Mouse (Mus musculus) midbrain, embryonic 16.5 days (tissue): ENCODE results near the gene Exog. TPM values are rescaled to one million over a fixed set of nuclear protein-coding genes. Genes with fewer than 3 reads are reported as not detected.

ENCODE experiments used
- ATAC-seq: fragments of 200-750 bp; cut with Nextera tagmentation; 2 replicates; pipeline ENCODE4 v1.8.0; 2017; ENCODE audit warnings: moderate TSS enrichment
- H3K27ac ChIP-seq: fragments of 300-500 bp; sonication (generic); 2 replicates; pipeline ENCODE4 v1.5.1; 2014; ENCODE audit warnings: mild to moderate bottlenecking, low read length, mixed read lengths
- H3K27me3 ChIP-seq: fragments of 300-500 bp; sonication (generic); 2 replicates; pipeline ENCODE4 v1.6.1; 2014; ENCODE audit warnings: low read depth, low read length, mixed read lengths; ENCODE audit not compliant: control insufficient read depth, insufficient read depth
- H3K36me3 ChIP-seq: fragments of 300-500 bp; sonication (generic); 2 replicates; pipeline ENCODE4 v1.6.1; 2014; ENCODE audit warnings: mild to moderate bottlenecking, low read length, moderate library complexity, mixed read lengths; ENCODE audit not compliant: control insufficient read depth, insufficient read depth
- H3K4me1 ChIP-seq: fragments of 300-500 bp; sonication (generic); 2 replicates; pipeline ENCODE4 v1.6.1; 2014; ENCODE audit warnings: mild to moderate bottlenecking, low read length, mixed read lengths; ENCODE audit not compliant: control insufficient read depth, insufficient read depth
- H3K4me2 ChIP-seq: fragments of 300-500 bp; sonication (generic); 2 replicates; pipeline ENCODE4 v1.6.1; 2014; ENCODE audit warnings: mild to moderate bottlenecking, low read length, mixed read lengths
- H3K4me3 ChIP-seq: fragments of 300-500 bp; sonication (generic); 2 replicates; pipeline ENCODE4 v1.5.1; 2014; ENCODE audit warnings: low read depth, mild to moderate bottlenecking, low read length, moderate library complexity, mixed read lengths
- H3K9ac ChIP-seq: fragments of 300-500 bp; sonication (generic); 2 replicates; pipeline ENCODE4 v1.6.1; 2014; ENCODE audit warnings: low read depth, low read length, mixed read lengths
- H3K9me3 ChIP-seq: fragments of 300-500 bp; sonication (generic); replicated peaks from 2 replicates; pipeline ENCODE4 v1.6.1; 2014; ENCODE audit warnings: mild to moderate bottlenecking, low read length, mixed read lengths; ENCODE audit not compliant: control insufficient read depth, poor library complexity, severe bottlenecking
- WGBS: fragments of 180-500 bp; shearing (Covaris S2); extraction: QIAGEN DNeasy Blood & Tissue Kit; methylation state at CpG from one replicate; pipeline ENCODE4 v1.1.7; 2014; 5-methylcytosine and 5-hydroxymethylcytosine counted together
- polyA plus RNA-seq: library from polyadenylated mRNA; unstranded; fragments of >200 nt; fragmentation: Nextera tagmentation; extraction: Ambion mirVana; gene quantifications from 2 replicates; pipeline ENCODE4 v1.2.1, GENCODE M21; 2015

Exog gene
- polyA plus RNA-seq, 1 experiment from 2014 or later: 53.3 TPM

GRCm38 (mm10) chr9:119510902-119511301, 66.2 kb downstream of the Exog start:
- no peaks in the 10 kb centered on the region for H3K36me3 ChIP-seq
- WGBS: 64% methylated on average over 6 of the region's 6 CpGs
- ATAC-seq: no peak
- H3K27me3 ChIP-seq: peaks cover 15% of the 10 kb centered on the region
- no peak overlapping the region for H3K4me3 ChIP-seq
- no peak overlapping the region for H3K9ac ChIP-seq
- no peak overlapping the region for H3K27ac ChIP-seq
- H3K4me1 ChIP-seq: no peaks in the 10 kb centered on the region
- H3K9me3 ChIP-seq: 0 out of 2 replicates have a peak, but pooled peaks cover 4% of the 10 kb centered on the region
- H3K4me2 ChIP-seq: no peak overlapping the region

- Histone ChIP-seq H3K27me3 (peaks cover 33% of the 10 kb centered on the region), H3K9ac (no peak overlapping the region), H3K36me3 (no peaks in the 10 kb centered on the region), H3K27ac (no peak overlapping the region), H3K9me3 (no peaks in the 10 kb centered on the region), H3K4me3 (no peak overlapping the region), H3K4me2 (no peak overlapping the region), H3K4me1 (peaks cover 3% of the 10 kb centered on the region; the same call in 1 of the 2 replicates)
- 90% methylated on average over 9 of the region's 9 CpGs for WGBS
- ATAC-seq: no peak
Measured at GRCm38 (mm10) chr9:119512993-119513392, 68.2 kb downstream of the Exog start.

- Histone ChIP-seq H3K4me1 (peaks cover 3% of the 10 kb centered on the region; the same call in 1 of the 2 replicates), H3K9me3 (no peaks in the 10 kb centered on the region), H3K9ac (no peak overlapping the region), H3K27ac (no peak overlapping the region), H3K4me3 (no peak overlapping the region), H3K27me3 (peaks cover 41% of the 10 kb centered on the region), H3K4me2 (no peak overlapping the region), H3K36me3 (no peaks in the 10 kb centered on the region)
- ATAC-seq: no peak
- 88% methylated on average over 8 of the region's 8 CpGs for WGBS
Measured at GRCm38 (mm10) chr9:119513816-119514215, 69.1 kb downstream of the Exog start.

- Histone ChIP-seq H3K9me3 (no peaks in the 10 kb centered on the region), H3K27ac (no peak overlapping the region), H3K9ac (no peak overlapping the region), H3K36me3 (no peaks in the 10 kb centered on the region), H3K27me3 (peaks cover 43% of the 10 kb centered on the region), H3K4me2 (no peak overlapping the region), H3K4me1 (peaks cover 3% of the 10 kb centered on the region; the same call in 1 of the 2 replicates), H3K4me3 (no peak overlapping the region)
- 91% methylated on average over 8 of the region's 8 CpGs for WGBS
- ATAC-seq: no peak
Measured at GRCm38 (mm10) chr9:119514986-119515385, 70.2 kb downstream of the Exog start.

Other genes with a start within 250 kb of the Exog start
- not detected in 2 replicates for gene Slc22a13, start 235.8 kb upstream of the Exog start, polyA plus RNA-seq
- 13.0 and 14.6 TPM in 2 replicates for gene Oxsr1, start 122.5 kb upstream of the Exog start, polyA plus RNA-seq
- 113 and 116 TPM in 2 replicates for gene Acaa1a, start 105.3 kb upstream of the Exog start, polyA plus RNA-seq
- 5.2 and 5.8 TPM in 2 replicates for gene Myd88, start 103.5 kb upstream of the Exog start, polyA plus RNA-seq
- gene Xylb, start 87.6 kb upstream of the Exog start, polyA plus RNA-seq: 2.7 and 4.3 TPM in 2 replicates
- 0.11 TPM in 1 of 2 replicates, not detected in the other for gene Slc22a14, start 79.4 kb upstream of the Exog start, polyA plus RNA-seq
- gene Acvr2b, start 42.8 kb upstream of the Exog start, polyA plus RNA-seq: 28.4 and 36.0 TPM in 2 replicates
- 0.29 and 0.40 TPM in 2 replicates for gene Scn5a, start 134.1 kb downstream of the Exog start, polyA plus RNA-seq